Mouse (Mus musculus) lung, postnatal 0 days (tissue): ENCODE data around the gene Grik1.

Source experiments
- CTCF ChIP-seq: IDR thresholded peaks from 2 replicates; pipeline ENCODE4 v1.5.1; 2016; ENCODE audit warnings: antibody characterized with exemption, mild to moderate bottlenecking
- EP300 ChIP-seq: IDR thresholded peaks from 2 replicates; pipeline ENCODE4 v1.6.1; 2016; ENCODE audit warnings: antibody characterized with exemption, mild to moderate bottlenecking, control low read depth

- TF ChIP-seq CTCF = no peak
- TF ChIP-seq EP300 = no peak
Observed at GRCm38 (mm10) chr16:87942103-87942865, 347.8 kb downstream of the Grik1 start.
